Mouse (Mus musculus): ENCODE measurements around the gene H2al1i. TPM values are rescaled to one million over a fixed set of nuclear protein-coding genes. Genes with fewer than 3 reads are reported as not detected.

The H2al1i gene
- total RNA-seq, 2 experiments from 2014 or later, result not detected

Other genes starting within 250 kb of the H2al1i start
- gene H2al1a, start 25.4 kb upstream of the H2al1i start, total RNA-seq (2021), result not detected
- not detected for gene H2al1b, start 22.2 kb upstream of the H2al1i start, total RNA-seq (2021)
- gene H2al1c, start 19.0 kb upstream of the H2al1i start, total RNA-seq (2021), result not detected
- gene H2al1d, start 15.8 kb upstream of the H2al1i start, total RNA-seq (2021), result not detected
- gene H2al1e, start 12.7 kb upstream of the H2al1i start, total RNA-seq (2021), result not detected
- gene H2al1f, start 9.5 kb upstream of the H2al1i start, total RNA-seq (2021), result not detected
- not detected for gene H2al1g, start 6.4 kb upstream of the H2al1i start, total RNA-seq (2021)
- gene H2al1h, start 3.2 kb upstream of the H2al1i start, total RNA-seq (2021), result not detected
- not detected for gene H2al1j, start 3.2 kb downstream of the H2al1i start, total RNA-seq (2021)

Measured in left cerebral cortex, postnatal 10 days (tissue).